Mouse (Mus musculus) pancreas, adult 10 weeks (tissue): Measurements from ENCODE around the gene Ankk1. TPM values are rescaled to one million over a fixed set of nuclear protein-coding genes. Genes with fewer than 3 reads are reported as not detected.

Experiments
- polyA plus RNA-seq: library from polyadenylated mRNA; stranded (reverse); fragments of 350-450 nt; fragmentation: Illumina TruSeq; extraction: RNeasy Lipid Tissue Mini Kit (QIAGEN cat#74804); gene quantifications from one replicate; pipeline ENCODE4 v1.2.3, GENCODE M21; 2015; ENCODE audit warnings: low read depth, low replicate concordance; ENCODE audit not compliant: insufficient read depth

Gene Ankk1
- not detected for polyA plus RNA-seq

DNA sequence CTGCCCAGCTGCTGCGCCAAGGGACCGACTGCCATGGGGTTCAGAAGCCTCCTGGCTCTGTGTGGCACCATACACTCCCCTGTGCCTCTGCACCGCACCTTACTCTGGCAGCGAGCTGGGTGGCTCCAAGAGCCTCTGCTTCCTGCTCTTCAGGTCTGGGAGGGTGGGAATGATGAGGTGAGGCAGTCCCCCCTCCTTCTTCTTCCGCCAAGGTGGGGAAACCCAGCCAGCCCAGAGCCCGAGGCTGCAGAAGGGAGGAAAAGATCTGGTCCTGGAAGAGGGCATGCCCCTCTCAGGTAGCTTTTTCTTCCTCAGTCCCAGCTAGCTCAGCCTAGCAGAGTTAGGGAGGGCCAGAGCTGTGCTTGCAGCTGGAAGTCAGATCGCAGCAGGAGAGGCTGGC lies at the start of gene Ankk1:
Ankk1 (minus strand) TSS at position 101 of the 400 bp plus-strand sequence.

Other genes starting within 250 kb of the Ankk1 start
- gene Gm4894, start 176.5 kb downstream of the Ankk1 start, polyA plus RNA-seq = not detected
- gene Drd2, start 86.4 kb downstream of the Ankk1 start, polyA plus RNA-seq = not detected
- 1.4 TPM for gene Ttc12, start 59.2 kb upstream of the Ankk1 start, polyA plus RNA-seq